Mouse (Mus musculus) limb, embryonic 10.5 days (tissue): ENCODE measurements around the gene Tmem114. TPM values are rescaled to one million over a fixed set of nuclear protein-coding genes. Genes with fewer than 3 reads are reported as not detected.

Experiments used
- DNase-seq: peaks from one replicate; pipeline ENCODE4 v3.0.0-alpha.2; 2017; ENCODE audit warnings: low spot score
- H3K27ac ChIP-seq: fragments of 300-500 bp; sonication (generic); 2 replicates; pipeline ENCODE4 v1.5.1; 2016; ENCODE audit warnings: mild to moderate bottlenecking
- H3K27me3 ChIP-seq: fragments of 300-500 bp; sonication (generic); 2 replicates; pipeline ENCODE4 v1.6.1; 2016; ENCODE audit warnings: low read depth, mild to moderate bottlenecking; ENCODE audit not compliant: poor library complexity, severe bottlenecking
- H3K36me3 ChIP-seq: fragments of 300-500 bp; sonication (generic); 2 replicates; pipeline ENCODE4 v1.6.1; 2016; ENCODE audit warnings: mild to moderate bottlenecking, moderate library complexity
- H3K4me1 ChIP-seq: fragments of 300-500 bp; sonication (generic); 2 replicates; pipeline ENCODE4 v1.6.1; 2016
- H3K4me3 ChIP-seq: fragments of 300-500 bp; sonication (generic); 2 replicates; pipeline ENCODE4 v1.5.1; 2016; ENCODE audit warnings: mild to moderate bottlenecking, moderate library complexity
- H3K9me3 ChIP-seq: fragments of 300-500 bp; sonication (generic); replicated peaks from 2 replicates; pipeline ENCODE4 v1.6.1; 2016; ENCODE audit warnings: mild to moderate bottlenecking
- WGBS: fragments of 180-500 bp; shearing (Covaris S2); methylation state at CpG from one replicate; pipeline ENCODE4 v1.1.7; 2016; 5-methylcytosine and 5-hydroxymethylcytosine counted together
- polyA plus RNA-seq: library from polyadenylated mRNA; unstranded; fragments of >200 nt; fragmentation: Nextera tagmentation; extraction: Ambion mirVana; gene quantifications from 2 replicates; pipeline ENCODE4 v1.2.1, GENCODE M21; 2016

Gene Tmem114
- 0.14 and 0.33 TPM in 2 replicates for polyA plus RNA-seq

DNA sequence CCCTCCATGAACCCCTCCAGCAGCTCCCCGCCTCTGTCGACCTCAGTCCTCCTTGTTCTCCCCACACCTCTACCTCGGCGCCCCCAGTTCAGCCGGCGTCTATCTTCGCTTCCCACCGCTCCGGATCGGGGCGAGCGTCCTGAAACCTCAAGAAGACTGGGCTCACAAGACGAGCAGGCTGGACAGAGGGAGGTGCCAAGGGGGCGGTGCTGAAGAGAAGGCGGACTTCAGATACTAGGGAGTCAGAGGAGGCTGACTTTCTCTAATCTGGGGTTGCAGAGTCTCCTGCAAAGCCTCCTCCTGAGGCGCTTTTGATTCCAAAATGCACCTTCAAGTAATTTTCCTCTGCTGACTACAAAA, at the start of gene Tmem114:
Tmem114 (minus strand) TSS at position 166 of the 360 bp plus-strand sequence.
- Histone ChIP-seq H3K9me3 (no peaks in the 10 kb centered on the region), H3K27me3 (peaks cover 64% of the 10 kb centered on the region), H3K4me3 (peak within 1 kb of the TSS; percentile 32), H3K4me1 (peaks cover 8% of the 10 kb centered on the region), H3K27ac (no peak within 1 kb of the TSS), H3K36me3 (no peaks in the 10 kb centered on the region)
- DNase-seq = peak; percentile 31
- under 1% methylated on average over 16 of the region's 16 CpGs for WGBS

DNA sequence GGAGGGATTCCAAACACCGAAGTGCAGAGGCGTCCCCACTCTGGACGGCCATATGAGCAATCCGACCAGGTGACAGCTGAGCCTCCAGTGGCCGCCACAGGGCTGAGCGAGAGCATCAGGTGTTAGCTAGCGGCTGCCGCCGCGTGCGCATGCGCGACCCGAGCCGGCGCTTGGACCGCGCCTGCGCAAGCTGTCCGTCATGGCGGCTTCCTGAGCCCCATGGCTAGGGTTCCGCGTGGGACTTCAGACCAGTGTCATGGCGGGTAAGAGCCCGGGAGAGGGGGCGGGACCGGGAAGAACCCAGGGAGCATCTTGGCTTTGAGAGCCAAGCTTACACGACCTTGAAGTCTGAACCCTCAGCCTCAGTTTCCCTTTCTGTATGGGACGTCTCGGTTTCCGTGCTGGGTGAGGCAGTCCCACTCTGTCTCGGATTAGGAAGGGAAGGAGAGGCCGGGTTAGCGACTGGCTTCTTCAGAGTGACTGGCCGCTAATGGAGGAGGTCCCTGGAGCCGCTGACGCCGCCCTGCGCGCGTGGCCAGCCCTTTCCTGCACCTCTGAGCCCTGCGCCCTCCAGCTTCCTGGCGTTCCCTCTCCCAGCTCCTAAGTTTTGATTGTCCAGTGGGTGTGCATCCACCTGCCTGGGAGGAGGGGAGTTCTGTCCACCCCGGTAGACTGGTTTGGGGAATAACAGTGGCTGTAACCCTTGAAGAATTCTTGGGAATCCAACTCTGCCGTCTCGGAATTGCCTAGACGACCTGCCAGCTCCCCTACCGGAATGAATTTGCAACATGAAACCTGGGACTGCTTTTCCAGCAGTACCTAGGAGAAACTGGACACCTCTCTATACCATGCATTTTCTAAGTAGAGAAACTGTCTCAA, 45.9 kb upstream of the Tmem114 start, which contains the start of gene Mettl22:
Mettl22 (plus strand) TSS at position 186 of the 879 bp plus-strand sequence.
- H3K9me3 ChIP-seq = no peaks in the 10 kb centered on the region
- peaks cover 11% of the 10 kb centered on the region; the same call in 1 of the 2 replicates for H3K4me1 ChIP-seq
- under 1% methylated on average over 48 of the region's 48 CpGs for WGBS
- peaks cover 5% of the 10 kb centered on the region; the same call in 1 of the 2 replicates for H3K27me3 ChIP-seq
- DNase-seq = peak; percentile 93
- H3K36me3 ChIP-seq = peaks cover 3% of the 10 kb centered on the region
- H3K4me3 ChIP-seq = peak within 1 kb of the TSS; percentile 82
- H3K27ac ChIP-seq = peak within 1 kb of the TSS; percentile 95

DNA sequence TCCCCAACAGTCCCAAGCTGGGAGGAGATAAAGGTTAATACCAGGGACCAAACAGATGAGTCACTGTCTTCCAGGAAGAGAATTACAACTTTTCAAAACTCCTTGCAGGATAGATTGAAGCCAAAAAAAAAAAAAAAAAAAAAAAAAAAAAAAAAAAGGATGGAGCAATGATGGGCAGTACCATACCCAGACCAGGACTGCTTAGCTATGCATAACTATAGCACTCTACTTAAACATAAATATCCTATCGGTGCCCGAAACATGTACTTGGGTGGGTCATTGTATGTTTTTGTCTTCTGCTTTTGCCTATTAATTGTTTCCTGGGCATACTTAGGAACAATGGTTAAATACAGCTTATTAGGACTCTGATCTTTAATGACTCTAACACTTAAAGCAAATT, 45.2 kb upstream of the Tmem114 start:
- no peak overlapping the region for H3K27ac ChIP-seq
- H3K4me1 ChIP-seq = peaks cover 11% of the 10 kb centered on the region; the same call in 1 of the 2 replicates
- H3K4me3 ChIP-seq = peak overlapping the region; percentile 82
- H3K27me3 ChIP-seq = peaks cover 5% of the 10 kb centered on the region; the same call in 1 of the 2 replicates
- DNase-seq = no peak
- WGBS = 81% methylated on average over 2 of the region's 2 CpGs
- no peaks in the 10 kb centered on the region for H3K9me3 ChIP-seq
- peaks cover 3% of the 10 kb centered on the region for H3K36me3 ChIP-seq

DNA sequence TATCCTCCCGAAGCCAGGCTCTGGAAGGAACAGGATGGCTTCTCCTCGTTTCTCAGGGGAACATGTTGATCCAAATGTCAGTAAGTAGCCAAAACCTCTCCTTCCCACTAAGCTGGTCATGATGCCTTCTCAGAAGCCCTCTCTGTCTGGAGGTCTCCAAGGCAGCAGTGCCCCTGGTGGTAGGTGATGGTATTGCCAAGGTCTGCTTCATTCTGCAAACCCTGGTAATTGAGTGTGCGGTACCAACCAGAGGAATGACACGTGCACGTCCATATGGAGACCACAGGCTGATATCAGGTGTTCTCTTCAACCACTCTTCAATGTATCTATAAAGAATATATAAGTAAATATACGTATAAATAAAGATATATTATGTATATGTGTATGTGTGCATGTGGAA, 34.2 kb upstream of the Tmem114 start:
- Histone ChIP-seq H3K4me1 (peaks cover 7% of the 10 kb centered on the region), H3K4me3 (no peak overlapping the region), H3K27me3 (peaks cover 4% of the 10 kb centered on the region; the same call in 1 of the 2 replicates), H3K36me3 (no peaks in the 10 kb centered on the region), H3K27ac (no peak overlapping the region), H3K9me3 (no peaks in the 10 kb centered on the region)
- peak; percentile 78 for DNase-seq
- 45% methylated on average over 6 of the region's 6 CpGs for WGBS

DNA sequence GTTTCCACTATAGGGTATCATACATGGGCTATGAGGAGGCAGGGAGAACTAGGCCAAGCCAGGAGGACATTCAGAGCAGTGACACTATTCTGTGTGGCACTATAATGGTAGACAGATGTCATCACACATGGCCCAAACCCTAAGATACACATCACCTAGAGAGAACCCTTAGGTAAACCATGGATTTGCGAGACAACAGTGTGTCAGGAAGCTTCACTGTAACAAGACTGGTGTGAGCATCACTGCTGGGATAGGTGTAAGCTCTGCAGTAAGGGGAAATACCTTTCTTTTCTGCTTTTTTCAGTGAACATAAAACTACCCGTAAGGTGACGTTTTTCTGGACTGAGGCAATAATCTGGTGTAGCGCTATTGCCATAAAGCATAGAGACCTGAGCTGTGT, 33.5 kb upstream of the Tmem114 start:
- peak; percentile 21 for DNase-seq
- WGBS = 93% methylated on average over 4 of the region's 4 CpGs
- no peaks in the 10 kb centered on the region for H3K9me3 ChIP-seq
- no peaks in the 10 kb centered on the region for H3K36me3 ChIP-seq
- peaks cover 7% of the 10 kb centered on the region for H3K4me1 ChIP-seq
- peaks cover 8% of the 10 kb centered on the region; the same call in 1 of the 2 replicates for H3K27me3 ChIP-seq
- no peak overlapping the region for H3K4me3 ChIP-seq
- no peak overlapping the region for H3K27ac ChIP-seq

DNA sequence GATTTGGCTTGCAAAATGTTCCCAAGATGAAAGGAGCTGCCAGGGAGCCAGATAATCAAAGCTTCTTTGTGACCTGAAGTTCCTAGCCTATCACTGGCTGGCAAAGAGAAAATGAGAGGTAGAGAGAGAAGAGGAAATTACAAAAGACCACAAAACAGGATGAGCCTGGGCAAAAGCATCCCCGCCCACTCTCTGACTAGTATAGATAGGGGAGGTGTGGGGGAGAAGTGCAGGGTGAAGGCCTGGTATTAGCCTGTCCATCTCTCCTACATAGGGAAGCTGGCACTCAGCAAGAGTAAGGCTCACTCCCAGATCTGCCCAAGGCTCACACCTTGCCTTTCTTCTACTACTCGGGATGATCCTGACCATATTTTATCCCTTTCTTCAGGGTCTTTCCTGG, 30.3 kb upstream of the Tmem114 start:
- WGBS = 45% methylated on average over 2 of the region's 2 CpGs
- Histone ChIP-seq H3K4me1 (peaks cover 7% of the 10 kb centered on the region), H3K9me3 (no peaks in the 10 kb centered on the region), H3K27me3 (peaks cover 13% of the 10 kb centered on the region; the same call in 1 of the 2 replicates), H3K27ac (no peak overlapping the region), H3K4me3 (no peak overlapping the region), H3K36me3 (no peaks in the 10 kb centered on the region)
- peak; percentile 19 for DNase-seq

DNA sequence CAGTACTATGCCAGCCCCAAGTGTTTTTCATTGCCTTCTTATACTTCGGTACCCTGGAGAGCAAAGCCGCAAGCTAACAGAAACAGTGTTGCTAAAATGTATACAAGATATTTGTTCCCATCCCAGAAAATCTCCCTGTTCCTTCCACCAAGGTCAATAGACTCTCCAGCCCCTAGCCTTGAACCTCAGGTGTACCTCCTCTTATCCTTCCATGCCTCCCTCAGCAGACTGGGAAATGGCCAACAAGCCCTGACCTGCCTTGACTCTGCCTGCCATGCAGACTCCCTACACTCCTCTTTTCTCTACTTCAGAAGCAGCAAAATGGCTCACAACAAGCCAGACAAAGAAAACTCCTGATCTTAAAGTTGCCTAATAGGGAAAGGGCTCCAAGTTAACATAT, 28.4 kb upstream of the Tmem114 start:
- 96% methylated on average over 2 of the region's 2 CpGs for WGBS
- peak; percentile 22 for DNase-seq
- Histone ChIP-seq H3K4me1 (peaks cover 7% of the 10 kb centered on the region), H3K27me3 (peaks cover 13% of the 10 kb centered on the region; the same call in 1 of the 2 replicates), H3K27ac (no peak overlapping the region), H3K9me3 (no peaks in the 10 kb centered on the region), H3K36me3 (no peaks in the 10 kb centered on the region), H3K4me3 (no peak overlapping the region)

DNA sequence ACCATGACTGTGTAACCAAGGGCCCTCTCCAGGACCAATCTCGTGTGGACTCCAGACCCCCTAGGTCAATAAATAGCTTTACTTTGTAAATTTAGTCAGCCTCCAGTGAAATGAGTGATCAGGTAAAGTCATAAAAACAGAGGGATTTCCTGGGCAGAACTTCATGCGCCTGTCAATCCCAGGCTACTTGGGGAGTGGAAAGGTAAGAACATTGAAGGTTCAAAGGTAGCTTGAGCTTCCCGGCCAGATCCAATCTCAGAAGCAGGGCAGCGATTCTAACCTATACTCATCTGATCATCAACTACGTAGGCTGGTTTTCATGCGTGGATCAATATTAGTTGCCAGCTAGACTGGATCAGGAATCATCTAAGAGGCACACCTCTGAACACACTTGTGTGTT, 21.3 kb upstream of the Tmem114 start:
- DNase-seq = peak; percentile 22
- 92% methylated on average over 6 of the region's 6 CpGs for WGBS
- H3K27me3 ChIP-seq = no peaks in the 10 kb centered on the region

DNA sequence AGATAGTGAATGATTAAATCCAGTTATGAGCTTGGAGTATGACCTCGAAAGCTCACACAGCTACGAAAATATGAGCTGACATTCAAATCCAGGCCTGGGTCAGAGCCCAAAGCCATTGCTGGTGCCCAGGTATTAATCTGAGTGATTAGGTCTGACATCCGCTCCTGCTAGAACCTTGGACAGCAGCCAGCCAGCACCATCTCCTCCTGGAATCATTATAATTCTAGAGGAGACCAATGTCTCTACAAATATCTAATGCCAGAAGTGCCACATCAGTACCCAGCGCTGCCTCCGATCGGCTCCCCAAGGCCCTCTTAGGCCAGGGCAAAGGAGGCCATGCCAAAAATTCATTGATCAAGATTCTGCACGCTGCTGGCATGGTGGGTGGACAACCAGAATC, 20.0 kb upstream of the Tmem114 start:
- DNase-seq = peak; percentile 25
- no peak overlapping the region for H3K4me3 ChIP-seq
- no peaks in the 10 kb centered on the region for H3K27me3 ChIP-seq
- H3K9me3 ChIP-seq = no peaks in the 10 kb centered on the region
- no peak overlapping the region for H3K27ac ChIP-seq
- no peaks in the 10 kb centered on the region for H3K36me3 ChIP-seq
- H3K4me1 ChIP-seq = no peaks in the 10 kb centered on the region; the same call in 1 of the 2 replicates
- WGBS = 87% methylated on average over 7 of the region's 7 CpGs

More for the DNA sequence above, 21.3 kb upstream of the Tmem114 start:
- H3K4me3 ChIP-seq = no peak overlapping the region
- H3K27ac ChIP-seq = no peak overlapping the region
- H3K4me1 ChIP-seq = no peaks in the 10 kb centered on the region; the same call in 1 of the 2 replicates
- no peaks in the 10 kb centered on the region for H3K36me3 ChIP-seq
- no peaks in the 10 kb centered on the region for H3K9me3 ChIP-seq

DNA sequence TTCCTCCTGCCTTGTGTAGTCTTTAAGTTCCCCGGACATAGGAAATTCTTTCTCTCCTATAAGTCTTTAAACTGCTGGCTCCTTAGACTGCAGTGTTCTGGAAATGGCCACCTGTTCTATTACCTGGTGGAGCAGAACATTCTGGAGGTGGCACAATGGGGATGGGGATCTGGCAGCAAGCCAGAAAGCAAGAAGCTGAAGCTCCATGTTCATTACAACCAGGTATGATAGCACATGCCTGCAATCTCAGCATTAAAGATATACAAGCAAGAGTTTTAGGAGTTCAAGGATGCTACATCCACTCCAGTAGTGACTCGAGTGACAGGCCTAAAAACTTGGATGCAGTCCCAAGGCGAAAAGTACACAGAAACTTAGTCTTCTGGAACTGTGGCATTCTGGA, 7.7 kb upstream of the Tmem114 start:
- Histone ChIP-seq H3K9me3 (no peaks in the 10 kb centered on the region), H3K27me3 (peaks cover 3% of the 10 kb centered on the region), H3K27ac (no peak overlapping the region), H3K36me3 (no peaks in the 10 kb centered on the region), H3K4me3 (no peak overlapping the region), H3K4me1 (peaks cover 6% of the 10 kb centered on the region; the same call in 1 of the 2 replicates)
- DNase-seq = no peak
- 88% methylated on average over 3 of the region's 3 CpGs for WGBS

DNA sequence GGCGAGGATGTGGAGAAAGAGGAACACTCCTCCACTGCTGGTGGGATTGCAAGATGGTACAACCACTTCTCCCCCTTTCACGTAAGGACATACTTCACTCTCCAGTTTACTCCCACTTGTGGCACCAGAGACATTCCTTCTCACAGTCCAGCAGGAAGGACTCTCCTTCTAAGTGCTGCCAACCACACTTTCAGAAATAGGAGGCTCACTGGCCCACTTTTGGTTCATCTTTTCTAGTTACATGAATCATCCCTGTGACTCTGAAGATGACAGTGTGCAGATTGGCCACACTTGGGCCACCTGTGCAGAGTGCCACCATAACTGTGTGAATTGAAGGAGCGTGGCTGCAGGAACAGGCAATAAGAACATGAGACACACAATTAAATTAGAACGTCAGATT, 4.6 kb upstream of the Tmem114 start:
- no peak for DNase-seq
- Histone ChIP-seq H3K9me3 (no peaks in the 10 kb centered on the region), H3K27me3 (peaks cover 34% of the 10 kb centered on the region), H3K27ac (no peak overlapping the region), H3K36me3 (no peaks in the 10 kb centered on the region), H3K4me3 (no peak overlapping the region), H3K4me1 (peaks cover 11% of the 10 kb centered on the region)
- 91% methylated on average over 4 of the region's 4 CpGs for WGBS

DNA sequence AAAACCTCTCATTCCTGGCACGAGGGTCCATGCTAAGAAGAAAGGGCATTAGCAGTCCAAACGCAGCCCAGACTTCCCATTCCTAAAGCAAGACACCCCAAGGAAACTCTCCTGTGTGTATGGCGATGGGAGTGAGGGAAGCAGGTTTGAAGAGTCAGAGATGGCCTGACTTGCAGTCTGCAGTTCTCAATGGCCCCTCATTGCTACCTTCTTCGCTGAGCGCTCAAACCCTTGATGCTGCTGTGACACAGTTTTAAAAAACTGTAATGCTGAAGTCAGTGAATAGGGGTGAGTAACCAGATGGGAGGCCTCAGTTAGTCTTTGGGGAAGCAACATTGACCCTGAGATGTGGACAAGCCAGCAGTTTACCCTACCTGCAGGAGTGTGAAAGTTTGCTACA, 800 bp upstream of the Tmem114 start:
- Histone ChIP-seq H3K27me3 (peaks cover 64% of the 10 kb centered on the region), H3K27ac (no peak overlapping the region), H3K36me3 (no peaks in the 10 kb centered on the region), H3K4me3 (no peak overlapping the region), H3K4me1 (peaks cover 8% of the 10 kb centered on the region), H3K9me3 (no peaks in the 10 kb centered on the region)
- DNase-seq = no peak
- 83% methylated on average over 5 of the region's 5 CpGs for WGBS
